Mouse (Mus musculus) left cerebral cortex, postnatal 10 days (tissue): ENCODE results near the gene Ntn3. TPM values are rescaled to one million over a fixed set of nuclear protein-coding genes. Genes with fewer than 3 reads are reported as not detected.

Experiments
- DNase-seq, 2 experiments: peaks; one replicate each; pipeline ENCODE4 v3.0.0; 2021 to 2022; ENCODE audit warnings: low spot score in 2 of 2, mixed read lengths in 1 of 2; ENCODE audit errors: extremely low spot score in 1 of 2
- intact Hi-C: fragments of 180-260 bp; cut with DNase I; formaldehyde crosslinking; loops from one replicate; pipeline ENCODE4 v1.15.1; 2025
- microRNA-seq: library from miRNA; unstranded; fragments of <30 nt; microRNA quantifications from one replicate; pipeline ENCODE4 v1.2.0, GENCODE M21; 2022
- total RNA-seq, 2 experiments: library from RNA; stranded (reverse); gene quantifications; 2 replicates each; pipeline ENCODE4 v1.2.3; 2021

Ntn3 gene
- total RNA-seq, 2 experiments from 2014 or later: 13.1 to 14.4 TPM

- intact Hi-C loops: no loop called here
- DNase-seq: peak; percentile 97 to 99
Measured at GRCm38 (mm10) chr17:24163176-24163962, 46.0 kb downstream of the Ntn3 start, which contains the start of gene Amdhd2. Gene Amdhd2 (minus strand): TSS chr17:24163766.

GRCm38 (mm10) chr17:24162584-24163175 is 46.7 kb downstream of the Ntn3 start:
- intact Hi-C loops: no loop called here
- peak in 1 of 2 experiments; percentile 68 for DNase-seq

GRCm38 (mm10) chr17:24161466-24161865 is 47.9 kb downstream of the Ntn3 start:
- intact Hi-C loops: no loop called here
- peak in 1 of 2 experiments; percentile 39 for DNase-seq

GRCm38 (mm10) chr17:24157526-24157925 is 51.8 kb downstream of the Ntn3 start:
- intact Hi-C loops: no loop called here
- DNase-seq: no peak

GRCm38 (mm10) chr17:24157121-24157520 is 52.2 kb downstream of the Ntn3 start:
- intact Hi-C loops: no loop called here
- DNase-seq: no peak

GRCm38 (mm10) chr17:24156394-24156793 is 52.9 kb downstream of the Ntn3 start:
- intact Hi-C loops: no loop called here
- DNase-seq: no peak

- intact Hi-C loops: no loop called here
- DNase-seq: no peak
Measured at GRCm38 (mm10) chr17:24155742-24156141, 53.6 kb downstream of the Ntn3 start.

- intact Hi-C loops: no loop called here
- DNase-seq: no peak
Measured at GRCm38 (mm10) chr17:24154463-24154862, 54.9 kb downstream of the Ntn3 start.

Small RNA genes lying within 50 kb of the gene (microRNA-seq; reads per million reads assigned to microRNA genes)
- gene Mir5134 (4.0 reads per million, percentile 11 among the genes with 10 or more reads in this experiment), gene Mir6965 (1.7 reads per million)

Other genes with a start within 250 kb of the Ntn3 start
- under 1 TPM in 1 of 2 experiments, not detected in 1; 0.30 TPM for gene Prss30, start 229.0 kb downstream of the Ntn3 start, total RNA-seq
- under 1 TPM; 0.53 to 0.69 TPM for gene Prss22, start 211.4 kb downstream of the Ntn3 start, total RNA-seq
- not detected for gene Prss27, start 171.4 kb downstream of the Ntn3 start, total RNA-seq
- gene Kctd5, start 136.0 kb downstream of the Ntn3 start, total RNA-seq: 10 to 100 TPM; 51.9 to 56.8 TPM
- gene Pdpk1, start 58.6 kb downstream of the Ntn3 start, total RNA-seq: 10 to 100 TPM; 75.3 to 81.9 TPM
- gene Amdhd2, start 45.8 kb downstream of the Ntn3 start, total RNA-seq: 10 to 100 TPM; 33.3 to 36.0 TPM
- gene Atp6v0c, start 39.8 kb downstream of the Ntn3 start, total RNA-seq: 1,000 to 10,000 TPM; 1,322 to 1,387 TPM
- 10 to 100 TPM; 70.4 to 74.8 TPM for gene Tbc1d24, start 4.0 kb downstream of the Ntn3 start, total RNA-seq
- 10 to 100 TPM in 1 of 2 experiments, 1 to 10 TPM in 1; 8.9 to 10.4 TPM for gene Tedc2, start 11.3 kb upstream of the Ntn3 start, total RNA-seq
- 1 to 10 TPM; 6.2 to 7.2 TPM for gene Ccnf, start 42.0 kb upstream of the Ntn3 start, total RNA-seq
- gene Abca17, start 141.5 kb upstream of the Ntn3 start, total RNA-seq: 1 to 10 TPM; 1.1 TPM
- gene Abca3, start 142.4 kb upstream of the Ntn3 start, total RNA-seq: 100 to 1,000 TPM; 129 to 135 TPM
- gene Rnps1, start 205.0 kb upstream of the Ntn3 start, total RNA-seq: 100 to 1,000 TPM; 164 to 166 TPM
- gene Eci1, start 217.1 kb upstream of the Ntn3 start, total RNA-seq: 10 to 100 TPM; 15.1 to 16.9 TPM
- gene Dnase1l2, start 233.6 kb upstream of the Ntn3 start, total RNA-seq: 1 to 10 TPM; 5.7 to 6.5 TPM